Mouse (Mus musculus): ENCODE measurements around the gene Vasp. TPM values are rescaled to one million over a fixed set of nuclear protein-coding genes. Genes with fewer than 3 reads are reported as not detected.

Vasp gene
- total and polyA plus RNA-seq, 2 experiments from 2014 or later: 72.2 to 127 TPM

GRCm38 (mm10) chr7:19279052-19279451, 7.4 kb upstream of the Vasp start:
- TF ChIP-seq CTCF (IDR thresholded peaks at IDR 0.05; ENCODE audit: low read depth) (no peak), EP300 (IDR thresholded peaks at IDR 0.05; ENCODE audit: low read depth) (no peak)
- DNase-seq (ENCODE audit: low spot score) (no peak), ATAC-seq (ENCODE audit: insufficient read depth, low read depth) (no peak)
- peaks cover 52% of the 10 kb centered on the region for H3K27me3 ChIP-seq (ENCODE audit: control insufficient read depth, insufficient read depth, low read length)
- peaks cover 13% of the 10 kb centered on the region; the same call in 1 of the 2 replicates for H3K4me1 ChIP-seq (ENCODE audit: control insufficient read depth, insufficient read depth)
- WGBS: 4% methylated on average over 34 of the region's 34 CpGs
- peak overlapping the region; percentile 52 for H3K4me2 ChIP-seq (ENCODE audit: low read depth, low read length)
- H3K9ac ChIP-seq (replicated peaks; ENCODE audit: low read depth, low read length): no peak overlapping the region
- no peaks in the 10 kb centered on the region for H3K9me3 ChIP-seq (replicated peaks; ENCODE audit: control insufficient read depth, low read length)
- H3K4me3 ChIP-seq (ENCODE audit: low read depth, low read length): peak overlapping the region; percentile 36
- H3K36me3 ChIP-seq (replicated peaks; ENCODE audit: control insufficient read depth, insufficient read depth, low read length): no peaks in the 10 kb centered on the region
- H3K27ac ChIP-seq (ENCODE audit: low read depth): no peak overlapping the region

GRCm38 (mm10) chr7:19276253-19276652, 4.6 kb upstream of the Vasp start:
- no peak for ATAC-seq (ENCODE audit: insufficient read depth, low read depth)
- 54% methylated on average over 4 of the region's 4 CpGs for WGBS

GRCm38 (mm10) chr7:19272173-19272764, 652 bp upstream of the Vasp start:
- Histone ChIP-seq H3K27ac (ENCODE audit: low read depth) (peak overlapping the region; percentile 96), H3K4me3 (ENCODE audit: low read depth, low read length) (peak overlapping the region; percentile 99), H3K9ac (replicated peaks; ENCODE audit: low read depth, low read length) (peak overlapping the region; percentile 84), H3K4me1 (ENCODE audit: control insufficient read depth, insufficient read depth) (peaks cover 18% of the 10 kb centered on the region), H3K9me3 (replicated peaks; ENCODE audit: control insufficient read depth, low read length) (no peaks in the 10 kb centered on the region), H3K4me2 (ENCODE audit: low read depth, low read length) (peak overlapping the region; percentile 100), H3K36me3 (replicated peaks; ENCODE audit: control insufficient read depth, insufficient read depth, low read length) (0 out of 2 replicates have a peak, but pooled peaks cover 7% of the 10 kb centered on the region), H3K27me3 (ENCODE audit: control insufficient read depth, insufficient read depth, low read length) (no peaks in the 10 kb centered on the region)
- TF ChIP-seq EP300 (IDR thresholded peaks at IDR 0.05; ENCODE audit: low read depth) (no peak), CTCF (IDR thresholded peaks at IDR 0.05; ENCODE audit: low read depth) (no peak)
- under 1% methylated on average over 36 of the region's 36 CpGs for WGBS
- ATAC-seq (ENCODE audit: insufficient read depth, low read depth) (peak; percentile 37), DNase-seq (ENCODE audit: low spot score) (peak; percentile 34)

More at GRCm38 (mm10) chr7:19276253-19276652, 4.6 kb upstream of the Vasp start:
- Histone ChIP-seq H3K4me3 (ENCODE audit: low read depth, low read length) (no peak overlapping the region), H3K36me3 (replicated peaks; ENCODE audit: control insufficient read depth, insufficient read depth, low read length) (no peaks in the 10 kb centered on the region), H3K27me3 (ENCODE audit: control insufficient read depth, insufficient read depth, low read length) (peaks cover 38% of the 10 kb centered on the region), H3K27ac (ENCODE audit: low read depth) (no peak overlapping the region), H3K9me3 (replicated peaks; ENCODE audit: control insufficient read depth, low read length) (no peaks in the 10 kb centered on the region), H3K9ac (replicated peaks; ENCODE audit: low read depth, low read length) (no peak overlapping the region), H3K4me2 (ENCODE audit: low read depth, low read length) (no peak overlapping the region), H3K4me1 (ENCODE audit: control insufficient read depth, insufficient read depth) (peaks cover 15% of the 10 kb centered on the region; the same call in 1 of the 2 replicates)
- TF ChIP-seq CTCF (IDR thresholded peaks at IDR 0.05; ENCODE audit: low read depth): 0 out of 2 replicates have a peak, but pooled peaks have one; percentile 19
- no peak for TF ChIP-seq EP300 (IDR thresholded peaks at IDR 0.05; ENCODE audit: low read depth)
- DNase-seq (ENCODE audit: low spot score): no peak

- peak overlapping the region; percentile 96 for H3K27ac ChIP-seq (ENCODE audit: low read depth)
- TF ChIP-seq CTCF (IDR thresholded peaks at IDR 0.05; ENCODE audit: low read depth) (no peak), EP300 (IDR thresholded peaks at IDR 0.05; ENCODE audit: low read depth) (no peak)
- H3K4me3 ChIP-seq (ENCODE audit: low read depth, low read length): peak overlapping the region; percentile 99
- no peaks in the 10 kb centered on the region for H3K9me3 ChIP-seq (replicated peaks; ENCODE audit: control insufficient read depth, low read length)
- 0% methylated on average over 18 of the region's 21 CpGs for WGBS
- peak; percentile 19 for DNase-seq (ENCODE audit: low spot score)
- 0 out of 2 replicates have a peak, but pooled peaks cover 7% of the 10 kb centered on the region for H3K36me3 ChIP-seq (replicated peaks; ENCODE audit: control insufficient read depth, insufficient read depth, low read length)
- peak overlapping the region; percentile 100 for H3K4me2 ChIP-seq (ENCODE audit: low read depth, low read length)
- no peak for ATAC-seq (ENCODE audit: insufficient read depth, low read depth)
- H3K9ac ChIP-seq (replicated peaks; ENCODE audit: low read depth, low read length): peak overlapping the region; percentile 84
- no peaks in the 10 kb centered on the region for H3K27me3 ChIP-seq (ENCODE audit: control insufficient read depth, insufficient read depth, low read length)
- H3K4me1 ChIP-seq (ENCODE audit: control insufficient read depth, insufficient read depth): peaks cover 34% of the 10 kb centered on the region
Measured at GRCm38 (mm10) chr7:19270509-19271237, 944 bp downstream of the Vasp start.

- Histone ChIP-seq H3K27me3 (ENCODE audit: control insufficient read depth, insufficient read depth, low read length) (no peaks in the 10 kb centered on the region), H3K27ac (ENCODE audit: low read depth) (peak overlapping the region; percentile 96), H3K9me3 (replicated peaks; ENCODE audit: control insufficient read depth, low read length) (no peaks in the 10 kb centered on the region), H3K4me3 (ENCODE audit: low read depth, low read length) (peak overlapping the region; percentile 99), H3K4me2 (ENCODE audit: low read depth, low read length) (peak overlapping the region; percentile 100), H3K9ac (replicated peaks; ENCODE audit: low read depth, low read length) (peak overlapping the region; percentile 84), H3K36me3 (replicated peaks; ENCODE audit: control insufficient read depth, insufficient read depth, low read length) (peaks cover 14% of the 10 kb centered on the region; the same call in 1 of the 2 replicates), H3K4me1 (ENCODE audit: control insufficient read depth, insufficient read depth) (peaks cover 42% of the 10 kb centered on the region)
- peak; percentile 90 for DNase-seq (ENCODE audit: low spot score)
- TF ChIP-seq CTCF (IDR thresholded peaks at IDR 0.05; ENCODE audit: low read depth): no peak
- no peak for TF ChIP-seq EP300 (IDR thresholded peaks at IDR 0.05; ENCODE audit: low read depth)
- ATAC-seq (ENCODE audit: insufficient read depth, low read depth): peak; percentile 81
- WGBS: under 1% methylated on average over 10 of the region's 19 CpGs
Measured at GRCm38 (mm10) chr7:19269721-19270441, 1.7 kb downstream of the Vasp start.

Measured in heart, postnatal 0 days (tissue).